ENCODE assay signal across 27 mouse cellular contexts in the genomic region with DNA sequence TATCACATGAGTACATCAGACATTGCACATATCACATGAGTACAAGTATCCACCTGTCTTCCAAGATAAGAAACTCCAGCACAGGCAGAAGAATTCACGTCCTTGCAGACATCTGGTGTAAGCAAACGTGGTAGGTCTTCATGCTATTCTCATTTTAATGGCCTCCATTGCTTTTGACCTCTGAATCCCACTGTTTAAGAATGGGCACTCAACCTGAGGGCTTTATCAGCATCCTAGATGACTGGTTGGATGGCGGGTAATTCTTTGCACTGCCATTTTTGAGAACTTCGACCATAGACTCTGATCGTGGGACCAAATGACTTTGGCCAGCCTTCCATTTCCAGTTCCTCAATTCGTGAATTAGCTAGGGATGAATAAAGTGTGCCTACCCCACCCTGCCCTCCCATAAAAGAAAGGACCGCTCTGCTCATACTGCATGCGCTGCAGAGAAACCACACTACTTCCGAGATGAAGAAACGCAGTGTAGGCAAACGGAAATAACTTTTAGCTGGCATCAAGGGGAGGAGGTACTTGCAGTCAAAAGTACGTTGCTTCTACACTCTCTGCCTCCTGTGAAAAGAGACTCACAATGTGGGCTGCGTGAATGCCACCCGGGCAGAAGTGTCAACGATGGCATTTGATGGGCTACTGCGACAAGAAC. TPM values are rescaled to one million over a fixed set of nuclear protein-coding genes. Genes with fewer than 3 reads are reported as not detected.
A peak's percentile ranks its signal among the peaks of the same experiment; 100 is the strongest.
DNase-seq lines count a peak whose midpoint lies in the region; ATAC-seq and TF ChIP-seq lines count a peak whose summit lies in the region.
"Had no signal": no experiment of that assay in that cellular context is flagged by ENCODE, and none has a peak within 500 bp of the region (broad histone marks: within the 10 kb centered on the region; RNA-seq: fewer than 3 reads in every experiment).

No protein-coding gene starts in this region.

- H3K4me1 ChIP-seq in intestine, embryonic 16.5 days (ENCODE audit: control insufficient read depth, insufficient read depth, low read length) = peaks cover 13% of the 10 kb centered on the region
- H3K4me1 ChIP-seq in intestine, postnatal 0 days (replicated peaks; ENCODE audit: control insufficient read depth, insufficient read depth, low read length) = peaks cover 4% of the 10 kb centered on the region
- peaks cover 0 to 5% of the 10 kb centered on the region in 2 experiments; a peak in 1 of 4 replicates for H3K4me1 ChIP-seq in ES-E14 (ENCODE audit: control insufficient read depth in 2 of 2, insufficient read depth in 2 of 2, low read length in 2 of 2, poor library complexity in 1 of 2)

- 0 out of 2 replicates have a peak, but pooled peaks have one; percentile 14 for ATAC-seq in intestine, embryonic 16.5 days
- ATAC-seq in intestine, postnatal 0 days = no peak
- peak; percentile 45; the same call in 1 of the 2 replicates for ATAC-seq in common myeloid progenitor, adult 5-6 weeks (replicated peaks; ENCODE audit: low read depth, poor library complexity, severe bottlenecking)
- peak; percentile 71 for ATAC-seq in megakaryocyte progenitor cell, adult 5-6 weeks (replicated peaks; ENCODE audit: poor library complexity)
- ATAC-seq: forebrain, postnatal 0 days; hindbrain, postnatal 0 days had no signal

- H3K36me3 ChIP-seq in intestine, embryonic 16.5 days (ENCODE audit: control insufficient read depth, insufficient read depth, low read length) = no peaks in the 10 kb centered on the region
- H3K36me3 ChIP-seq in intestine, postnatal 0 days (ENCODE audit: control insufficient read depth, insufficient read depth) = no peaks in the 10 kb centered on the region
- H3K36me3 ChIP-seq in ES-E14 (ENCODE audit: control insufficient read depth, insufficient read depth, low read length, poor library complexity, severe bottlenecking) = no peaks in the 10 kb centered on the region
- H3K36me3 ChIP-seq: forebrain, embryonic 10.5 days; heart, embryonic 15.5 days had no signal

- H3K9ac ChIP-seq in intestine, embryonic 16.5 days (ENCODE audit: low read depth, low read length) = no peak overlapping the region
- no peak overlapping the region for H3K9ac ChIP-seq in intestine, postnatal 0 days (ENCODE audit: low read depth, low read length)
- no peak overlapping the region for H3K9ac ChIP-seq in ES-E14 (ENCODE audit: insufficient read depth, low read depth, low read length, poor library complexity, severe bottlenecking)
- H3K9ac ChIP-seq: forebrain, postnatal 0 days; heart, embryonic 15.5 days; hindbrain, embryonic 14.5 days had no signal

- H3K27me3 ChIP-seq in intestine, embryonic 16.5 days (replicated peaks; ENCODE audit: control insufficient read depth, insufficient read depth, low read length) = no peaks in the 10 kb centered on the region
- no peaks in the 10 kb centered on the region for H3K27me3 ChIP-seq in intestine, postnatal 0 days (replicated peaks; ENCODE audit: control insufficient read depth, insufficient read depth, low read length)
- H3K27me3 ChIP-seq: CH12.LX; heart, embryonic 15.5 days had no signal

- in situ Hi-C loops in ES-E14 (cut with MboI; ENCODE audit: low sequenced_read_pairs in 2 of 2, unreplicated experiment in 2 of 2) = no loop called here

- H3K9me3 ChIP-seq in intestine, embryonic 16.5 days (ENCODE audit: control insufficient read depth, low read length) = no peaks in the 10 kb centered on the region
- H3K9me3 ChIP-seq in intestine, postnatal 0 days (ENCODE audit: control insufficient read depth) = no peaks in the 10 kb centered on the region
- no peaks in the 10 kb centered on the region for H3K9me3 ChIP-seq in ES-E14 (ENCODE audit: control insufficient read depth, insufficient read depth, low read depth, low read length)
- H3K9me3 ChIP-seq: forebrain, embryonic 10.5 days; heart, embryonic 15.5 days had no signal

- no peak for DNase-seq in ES-E14 (ENCODE audit: low read depth, low spot score)
- DNase-seq in natural killer cell, adult 2 months (ENCODE audit: low spot score in 2 of 2) = no peak
- no peak for DNase-seq in cerebellum, adult 18-20 months
- DNase-seq: adrenal gland, adult 2 months; adrenal gland, postnatal 14 days; B cell, adult 2 months; cerebellum, adult 11 months; cerebellum, adult 8-10 months; cerebellum, postnatal 10 days; cerebellum, postnatal 36 days; forebrain, postnatal 0 days; gastrocnemius, adult 2 months; gastrocnemius, postnatal 25 days; heart, adult 2 months; heart, postnatal 10 days; heart, postnatal 36 days; kidney, adult 18-20 months had no signal

- H3K4me3 ChIP-seq in intestine, embryonic 16.5 days (ENCODE audit: low read length) = no peak overlapping the region
- no peak overlapping the region for H3K4me3 ChIP-seq in intestine, postnatal 0 days (ENCODE audit: low read depth, low read length)
- no peak overlapping the region for H3K4me3 ChIP-seq in ES-E14 (ENCODE audit: insufficient read depth in 1 of 2, low read depth in 1 of 2, low read length in 2 of 2, poor library complexity in 1 of 2, severe bottlenecking in 1 of 2)
- H3K4me3 ChIP-seq: forebrain, embryonic 10.5 days; gastrocnemius, adult 2 months; heart, adult 2 months; heart, embryonic 15.5 days had no signal

- H3K27ac ChIP-seq in intestine, embryonic 16.5 days (ENCODE audit: low read length) = no peak overlapping the region
- H3K27ac ChIP-seq in intestine, postnatal 0 days (ENCODE audit: low read depth, low read length) = no peak overlapping the region
- no peak overlapping the region for H3K27ac ChIP-seq in ES-E14 (ENCODE audit: insufficient read depth, low read depth, low read length, poor library complexity, severe bottlenecking)
- H3K27ac ChIP-seq: forebrain, embryonic 10.5 days; gastrocnemius, adult 2 months; heart, adult 2 months; heart, embryonic 15.5 days; hindbrain, embryonic 14.5 days; hindbrain, postnatal 0 days had no signal

- WGBS in intestine, embryonic 16.5 days = 84% methylated on average over 16 of the region's 16 CpGs
- WGBS in intestine, postnatal 0 days = 81% methylated on average over 16 of the region's 16 CpGs

- no peak overlapping the region for H3K4me2 ChIP-seq in intestine, embryonic 16.5 days (ENCODE audit: low read depth, low read length)
- no peak overlapping the region for H3K4me2 ChIP-seq in intestine, postnatal 0 days (replicated peaks; ENCODE audit: low read depth)
- H3K4me2 ChIP-seq: heart, embryonic 11.5 days; heart, embryonic 15.5 days; hindbrain, embryonic 14.5 days had no signal

- TF ChIP-seq CTCF in intestine, postnatal 0 days (IDR thresholded peaks at IDR 0.05; ENCODE audit: low read depth) = no peak

TF ChIP-seq in ES-E14, 5 proteins besides CTCF, POLR2A, EP300 and RAD21:
- TF ChIP-seq ZC3H11A (IDR thresholded peaks at IDR 0.05; ENCODE audit: borderline replicate concordance, low read depth, low read length) (no peak), MAFK (IDR thresholded peaks at IDR 0.05; ENCODE audit: insufficient read depth, low read depth, low read length) (no peak), CHD2 (IDR thresholded peaks at IDR 0.05; ENCODE audit: low read depth, low read length) (peak; percentile 25; the same call in 1 of the 2 replicates)

RNA-seq across cellular contexts. Expression of a gene that starts 48.1 kb away (rescaled TPM):
- polyA plus RNA-seq in intestine, embryonic 16.5 days (2015; fragmentation: Nextera tagmentation; extraction: Ambion mirVana) = 11.0 and 12.2 TPM in 2 replicates
- polyA plus RNA-seq in intestine, postnatal 0 days (2015; fragmentation: Nextera tagmentation; extraction: Ambion mirVana) = 7.1 and 7.7 TPM in 2 replicates
- 5.9 and 10.4 TPM in 2 replicates for total RNA-seq in ES-E14 (2012; rRNA removed)
- not detected in 2 replicates for total RNA-seq in common myeloid progenitor, adult 5-6 weeks (2017)
- 0.05 and 0.12 TPM in 2 replicates for total RNA-seq in megakaryocyte progenitor cell, adult 5-6 weeks (2015)
- total RNA-seq in megakaryocyte progenitor cell, adult 5-6 weeks (2017) = 0.44 TPM in 1 of 2 replicates, not detected in the other
